Mouse (Mus musculus) gastrocnemius, adult 8-10 months (tissue): ENCODE results near the gene Zdhhc1. TPM values are rescaled to one million over a fixed set of nuclear protein-coding genes. Genes with fewer than 3 reads are reported as not detected.

Experiments
- total RNA-seq, 4 experiments: library from RNA; stranded (reverse); gene quantifications; 2 replicates each; pipeline ENCODE4 v1.2.4; 2022

Gene Zdhhc1
- total RNA-seq, 4 experiments from 2014 or later, result 10.3 to 11.7 (median 11.4) TPM

Other genes starting within 250 kb of the Zdhhc1 start
- 1 to 10 TPM; 1.1 to 1.7 (median 1.4) TPM for gene B3gnt9, start 241.7 kb downstream of the Zdhhc1 start, total RNA-seq
- gene Tradd, start 232.3 kb downstream of the Zdhhc1 start, total RNA-seq, result 1 to 10 TPM; 2.3 to 4.2 (median 3.1) TPM
- gene Fbxl8, start 232.3 kb downstream of the Zdhhc1 start, total RNA-seq, result 1 to 10 TPM in 2 of 4 experiments, under 1 TPM in 2; 0.36 to 1.3 (median 0.94) TPM
- gene Hsf4, start 227.1 kb downstream of the Zdhhc1 start, total RNA-seq, result 10 to 100 TPM in 2 of 4 experiments, 1 to 10 TPM in 2; 8.8 to 12.6 (median 10.9) TPM
- 10 to 100 TPM; 30.0 to 40.5 (median 34.4) TPM for gene Nol3, start 220.8 kb downstream of the Zdhhc1 start, total RNA-seq
- under 1 TPM; 0.27 to 0.65 (median 0.42) TPM for gene 4931428F04Rik, start 207.0 kb downstream of the Zdhhc1 start, total RNA-seq
- gene Exoc3l, start 200.8 kb downstream of the Zdhhc1 start, total RNA-seq, result 1 to 10 TPM in 2 of 4 experiments, under 1 TPM in 2; 0.94 to 2.5 (median 1.4) TPM
- gene E2f4, start 199.2 kb downstream of the Zdhhc1 start, total RNA-seq, result 10 to 100 TPM; 28.1 to 37.8 (median 33.7) TPM
- 1 to 10 TPM in 3 of 4 experiments, under 1 TPM in 1; 0.99 to 2.7 (median 1.4) TPM for gene Elmo3, start 191.3 kb downstream of the Zdhhc1 start, total RNA-seq
- 1 to 10 TPM in 3 of 4 experiments, under 1 TPM in 1; 0.82 to 1.3 (median 1.0) TPM for gene Lrrc29, start 170.6 kb downstream of the Zdhhc1 start, total RNA-seq
- 10 to 100 TPM; 20.9 to 24.2 (median 22.9) TPM for gene Tmem208, start 170.5 kb downstream of the Zdhhc1 start, total RNA-seq
- gene Fhod1, start 148.9 kb downstream of the Zdhhc1 start, total RNA-seq, result 10 to 100 TPM; 21.1 to 28.8 (median 23.9) TPM
- gene Slc9a5, start 148.1 kb downstream of the Zdhhc1 start, total RNA-seq, result under 1 TPM; 0.38 to 0.65 (median 0.52) TPM
- gene Plekhg4, start 123.6 kb downstream of the Zdhhc1 start, total RNA-seq, result under 1 TPM in 1 of 4 experiments, not detected in 3; 0.12 TPM
- under 1 TPM in 2 of 4 experiments, not detected in 2; 0.08 to 0.49 TPM for gene Kctd19, start 83.4 kb downstream of the Zdhhc1 start, total RNA-seq
- gene Lrrc36, start 83.3 kb downstream of the Zdhhc1 start, total RNA-seq, result under 1 TPM in 2 of 4 experiments, not detected in 2; 0.70 TPM
- gene Tppp3, start 25.4 kb downstream of the Zdhhc1 start, total RNA-seq, result 10 to 100 TPM; 22.7 to 38.8 (median 34.2) TPM
- under 1 TPM in 2 of 4 experiments, not detected in 2; 0.12 to 0.62 TPM for gene Hsd11b2, start 21.9 kb upstream of the Zdhhc1 start, total RNA-seq
- gene Atp6v0d1, start 69.1 kb upstream of the Zdhhc1 start, total RNA-seq, result 10 to 100 TPM; 42.2 to 45.3 (median 44.1) TPM
- gene Ripor1, start 108.4 kb upstream of the Zdhhc1 start, total RNA-seq, result 10 to 100 TPM; 15.8 to 17.2 (median 16.6) TPM
- gene Ctcf, start 139.7 kb upstream of the Zdhhc1 start, total RNA-seq, result 10 to 100 TPM; 32.9 to 39.2 (median 34.2) TPM
- gene Agrp, start 140.5 kb upstream of the Zdhhc1 start, total RNA-seq, result not detected
- not detected for gene Carmil2, start 189.4 kb upstream of the Zdhhc1 start, total RNA-seq
- gene Acd, start 204.2 kb upstream of the Zdhhc1 start, total RNA-seq, result 1 to 10 TPM; 3.4 to 5.8 (median 4.4) TPM
- gene Pard6a, start 204.2 kb upstream of the Zdhhc1 start, total RNA-seq, result 1 to 10 TPM; 5.5 to 8.1 (median 6.7) TPM
- not detected for gene 4933405L10Rik, start 210.8 kb upstream of the Zdhhc1 start, total RNA-seq
- gene Enkd1, start 211.3 kb upstream of the Zdhhc1 start, total RNA-seq, result under 1 TPM; 0.48 to 0.54 (median 0.52) TPM